Comparison of ENCODE assay signal across 9 mouse cellular contexts in the genomic region with DNA sequence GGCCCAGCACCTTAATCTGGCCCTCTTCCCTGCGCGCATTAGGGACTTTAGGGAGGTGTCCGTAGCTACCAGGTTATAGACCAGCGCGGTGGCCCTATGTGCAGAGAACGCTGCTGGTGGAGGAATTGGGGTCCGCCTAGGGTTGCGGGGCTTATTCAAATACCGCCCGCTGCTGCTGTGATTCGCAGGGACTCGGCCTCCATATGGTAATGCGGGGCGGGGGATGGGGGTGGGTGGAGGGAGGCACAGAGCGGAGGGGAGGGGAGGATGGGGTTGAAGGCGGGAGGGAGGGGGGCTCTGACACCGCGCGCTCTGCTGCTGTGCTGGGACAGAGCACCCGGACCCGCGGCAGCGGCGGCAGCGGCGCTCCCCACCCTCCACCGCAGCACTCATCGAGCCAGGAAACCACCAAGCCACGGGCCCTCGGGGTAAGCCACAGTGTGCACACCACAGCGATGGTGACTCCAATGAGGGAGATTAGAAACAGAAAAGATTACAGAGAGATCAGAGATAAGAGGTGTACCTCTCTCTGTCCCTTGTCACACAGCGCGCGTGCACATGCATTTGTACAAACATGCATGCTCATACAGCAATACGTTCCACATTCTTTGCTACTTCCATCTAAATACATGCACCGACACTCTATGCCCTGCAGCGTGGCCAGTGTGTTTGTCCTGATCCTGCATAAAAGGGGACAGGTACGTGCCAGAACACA.
DNase-seq lines count a peak whose midpoint lies in the region; ATAC-seq and TF ChIP-seq lines count a peak whose summit lies in the region.
"Had no signal": no experiment of that assay in that cellular context is flagged by ENCODE, and none has a peak within 500 bp of the region (broad histone marks: within the 10 kb centered on the region; RNA-seq: fewer than 3 reads in every experiment).

No protein-coding gene starts in this region.

- no peaks in the 10 kb centered on the region; the same call in 1 of the 2 replicates for H3K4me1 ChIP-seq in kidney, postnatal 0 days (replicated peaks; ENCODE audit: insufficient read depth, low read length)
- no peaks in the 10 kb centered on the region for H3K4me1 ChIP-seq in hindbrain, embryonic 13.5 days (replicated peaks)
- no peaks in the 10 kb centered on the region for H3K4me1 ChIP-seq in midbrain, embryonic 13.5 days (replicated peaks)
- 0 out of 2 replicates have a peak, but pooled peaks cover 2% of the 10 kb centered on the region for H3K4me1 ChIP-seq in lung, postnatal 0 days (ENCODE audit: insufficient read depth, low read depth, low read length)

- ATAC-seq in kidney, postnatal 0 days (replicated peaks; ENCODE audit: low FRiP score, low read depth), result no peak
- peak; percentile 61 for ATAC-seq in hindbrain, embryonic 13.5 days (ENCODE audit: low FRiP score)
- peak; percentile 64 for ATAC-seq in midbrain, embryonic 13.5 days
- no peak for ATAC-seq in inflammation-experienced regulatory T-cells, adult 6 months
- no peak for ATAC-seq in lung, postnatal 0 days

- H3K4me3 ChIP-seq in kidney, postnatal 0 days (replicated peaks; ENCODE audit: low read depth, low read length), result peak overlapping the region; percentile 13
- H3K4me3 ChIP-seq in hindbrain, embryonic 13.5 days, result peak overlapping the region; percentile 79
- peak overlapping the region; percentile 76 for H3K4me3 ChIP-seq in midbrain, embryonic 13.5 days (replicated peaks)
- no peak overlapping the region for H3K4me3 ChIP-seq in lung, postnatal 0 days (ENCODE audit: low read depth, low read length)
- H3K4me3 ChIP-seq: liver, embryonic 15.5 days had no signal

- DNase-seq in kidney, postnatal 0 days (ENCODE audit: low spot score), result no peak
- no peak for DNase-seq in kidney, postnatal 14 days
- peak; percentile 75 for DNase-seq in cerebellum, adult 9-11 months
- DNase-seq in lung, postnatal 0 days (ENCODE audit: low spot score), result no peak
- DNase-seq in adrenal gland, adult 8-10 months, result no peak

- peaks cover 70% of the 10 kb centered on the region for H3K27me3 ChIP-seq in kidney, postnatal 0 days (ENCODE audit: insufficient read depth, low read length)
- no peaks in the 10 kb centered on the region for H3K27me3 ChIP-seq in hindbrain, embryonic 13.5 days
- peaks cover 6% of the 10 kb centered on the region; the same call in 1 of the 2 replicates for H3K27me3 ChIP-seq in midbrain, embryonic 13.5 days
- peaks cover 92% of the 10 kb centered on the region for H3K27me3 ChIP-seq in lung, postnatal 0 days (replicated peaks; ENCODE audit: insufficient read depth, low read length)

- H3K9me3 ChIP-seq in kidney, postnatal 0 days (replicated peaks; ENCODE audit: low read length), result no peaks in the 10 kb centered on the region
- no peaks in the 10 kb centered on the region for H3K9me3 ChIP-seq in hindbrain, embryonic 13.5 days
- H3K9me3 ChIP-seq in midbrain, embryonic 13.5 days, result no peaks in the 10 kb centered on the region
- H3K9me3 ChIP-seq in lung, postnatal 0 days (ENCODE audit: low read length), result no peaks in the 10 kb centered on the region
- H3K9me3 ChIP-seq: liver, embryonic 15.5 days had no signal

- 0 out of 2 replicates have a peak overlapping the region, but pooled peaks have one; percentile 14 for H3K9ac ChIP-seq in kidney, postnatal 0 days (ENCODE audit: low read depth, low read length)
- H3K9ac ChIP-seq in hindbrain, embryonic 13.5 days, result peak overlapping the region; percentile 100
- peak overlapping the region; percentile 100 for H3K9ac ChIP-seq in midbrain, embryonic 13.5 days (replicated peaks)
- H3K9ac ChIP-seq in lung, postnatal 0 days (replicated peaks; ENCODE audit: low read depth), result no peak overlapping the region
- H3K9ac ChIP-seq: liver, embryonic 15.5 days had no signal

- H3K36me3 ChIP-seq in kidney, postnatal 0 days (ENCODE audit: insufficient read depth, low read length), result no peaks in the 10 kb centered on the region
- no peaks in the 10 kb centered on the region for H3K36me3 ChIP-seq in hindbrain, embryonic 13.5 days
- H3K36me3 ChIP-seq in midbrain, embryonic 13.5 days, result no peaks in the 10 kb centered on the region
- H3K36me3 ChIP-seq in lung, postnatal 0 days (ENCODE audit: insufficient read depth, low read length), result no peaks in the 10 kb centered on the region
- H3K36me3 ChIP-seq: liver, embryonic 15.5 days had no signal

- TF ChIP-seq CTCF in kidney, postnatal 0 days (IDR thresholded peaks at IDR 0.05; ENCODE audit: low read depth), result no peak
- no peak for TF ChIP-seq CTCF in lung, postnatal 0 days (IDR thresholded peaks at IDR 0.05)

- WGBS in kidney, postnatal 0 days, result under 1% methylated on average over 34 of the region's 38 CpGs
- under 1% methylated on average over 37 of the region's 38 CpGs for WGBS in hindbrain, embryonic 13.5 days
- WGBS in midbrain, embryonic 13.5 days, result under 1% methylated on average over 38 of the region's 38 CpGs
- 2% methylated on average over 31 of the region's 38 CpGs for WGBS in lung, postnatal 0 days

- TF ChIP-seq EP300 in lung, postnatal 0 days (IDR thresholded peaks at IDR 0.05), result no peak

- no peak overlapping the region for H3K27ac ChIP-seq in kidney, postnatal 0 days
- H3K27ac ChIP-seq in hindbrain, embryonic 13.5 days, result peak overlapping the region; percentile 100
- peak overlapping the region; percentile 100 for H3K27ac ChIP-seq in midbrain, embryonic 13.5 days
- no peak overlapping the region for H3K27ac ChIP-seq in lung, postnatal 0 days (ENCODE audit: low read length)
- H3K27ac ChIP-seq: liver, embryonic 15.5 days had no signal

- peak overlapping the region; percentile 47 for H3K4me2 ChIP-seq in kidney, postnatal 0 days (ENCODE audit: low read length)
- peak overlapping the region; percentile 72 for H3K4me2 ChIP-seq in hindbrain, embryonic 13.5 days
- peak overlapping the region; percentile 74 for H3K4me2 ChIP-seq in midbrain, embryonic 13.5 days (replicated peaks)
- no peak overlapping the region for H3K4me2 ChIP-seq in lung, postnatal 0 days (replicated peaks; ENCODE audit: low read depth, low read length)
- H3K4me2 ChIP-seq: liver, embryonic 15.5 days had no signal

Comparison
In these comparisons a context has a peak if more than half of its experiments do, and no peak if none do; other contexts are left out.
1. ATAC-seq: peak in hindbrain, embryonic 13.5 days (single experiment) and midbrain, embryonic 13.5 days (single experiment); none in kidney, postnatal 0 days (single experiment), inflammation-experienced regulatory T-cells, adult 6 months (single experiment) and lung, postnatal 0 days (single experiment).
2. H3K27ac ChIP-seq: peak in hindbrain, embryonic 13.5 days (single experiment) and midbrain, embryonic 13.5 days (single experiment); none in kidney, postnatal 0 days (single experiment) and lung, postnatal 0 days (single experiment).